ENCODE assay signal across 8 mouse cellular contexts in the genomic region with DNA sequence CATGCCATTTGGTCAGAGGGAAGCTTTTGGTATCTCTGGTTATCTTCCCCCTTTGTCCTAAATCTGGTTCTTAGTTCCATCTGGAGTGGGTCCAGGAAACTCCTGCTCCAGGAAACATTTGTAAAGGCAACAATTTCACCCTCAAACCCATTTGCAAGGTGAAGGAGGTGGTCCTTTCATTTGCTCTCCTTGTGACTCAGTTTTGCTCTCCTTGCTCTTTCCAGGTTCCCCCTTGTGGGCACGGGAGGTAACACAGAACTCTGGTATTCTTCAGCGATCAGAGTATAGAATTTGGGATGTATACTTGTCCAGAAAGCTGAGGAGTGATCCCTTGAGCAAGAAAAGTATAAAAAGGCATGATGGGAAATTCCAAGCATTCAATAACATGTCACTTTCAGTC.
A peak's percentile ranks its signal among the peaks of the same experiment; 100 is the strongest.
DNase-seq lines count a peak whose midpoint lies in the region; ATAC-seq and TF ChIP-seq lines count a peak whose summit lies in the region.

No protein-coding gene starts in this region.

- 43% methylated on average over 2 of the region's 2 CpGs for WGBS in midbrain, postnatal 0 days
- 54% methylated on average over 2 of the region's 2 CpGs for WGBS in midbrain, embryonic 10.5 days

- no peaks in the 10 kb centered on the region for H3K9me3 ChIP-seq in midbrain, postnatal 0 days (ENCODE audit: low read length)
- no peaks in the 10 kb centered on the region for H3K9me3 ChIP-seq in midbrain, embryonic 10.5 days (replicated peaks)

- no peak overlapping the region for H3K4me3 ChIP-seq in midbrain, postnatal 0 days (ENCODE audit: low read depth, low read length)
- no peak overlapping the region for H3K4me3 ChIP-seq in midbrain, embryonic 10.5 days

- peak; percentile 49 for DNase-seq in heart, postnatal 4 days
- no peak for DNase-seq in heart, adult 11 months
- DNase-seq in midbrain, postnatal 0 days (ENCODE audit: low spot score) = no peak
- DNase-seq in midbrain, embryonic 10.5 days (ENCODE audit: low spot score) = no peak
- peak; percentile 32 to 43 for DNase-seq in adrenal gland, postnatal 36 days
- peak; percentile 11 for DNase-seq in naive thymus-derived CD4-positive, alpha-beta T cell, adult 2 months (ENCODE audit: low read depth)
- DNase-seq in layer of hippocampus, adult 18-20 months (ENCODE audit: low spot score in 2 of 2) = no peak

- no peaks in the 10 kb centered on the region for H3K36me3 ChIP-seq in midbrain, postnatal 0 days (ENCODE audit: insufficient read depth, low read length)
- H3K36me3 ChIP-seq in midbrain, embryonic 10.5 days = no peaks in the 10 kb centered on the region

- TF ChIP-seq CTCF in midbrain, postnatal 0 days (IDR thresholded peaks at IDR 0.05) = peak; percentile 67

- no peak overlapping the region for H3K27ac ChIP-seq in midbrain, postnatal 0 days (ENCODE audit: low read depth, low read length)
- no peak overlapping the region for H3K27ac ChIP-seq in midbrain, embryonic 10.5 days (replicated peaks)

- H3K9ac ChIP-seq in midbrain, postnatal 0 days (replicated peaks; ENCODE audit: low read length, poor library complexity, severe bottlenecking) = no peak overlapping the region

- ATAC-seq in midbrain, postnatal 0 days (ENCODE audit: low FRiP score) = no peak
- no peak for ATAC-seq in granulocyte monocyte progenitor cell, adult 5-6 weeks (replicated peaks; ENCODE audit: poor library complexity, severe bottlenecking)

- no peaks in the 10 kb centered on the region for H3K27me3 ChIP-seq in midbrain, postnatal 0 days (ENCODE audit: insufficient read depth, low read length)
- no peaks in the 10 kb centered on the region for H3K27me3 ChIP-seq in midbrain, embryonic 10.5 days (ENCODE audit: low read depth, poor library complexity, severe bottlenecking)

- no peaks in the 10 kb centered on the region for H3K4me1 ChIP-seq in midbrain, postnatal 0 days (ENCODE audit: insufficient read depth, low read length)
- H3K4me1 ChIP-seq in midbrain, embryonic 10.5 days = peaks cover 9% of the 10 kb centered on the region; the same call in 1 of the 2 replicates

- no peak overlapping the region for H3K4me2 ChIP-seq in midbrain, postnatal 0 days (ENCODE audit: low read depth, low read length, poor library complexity, severe bottlenecking)

Comparison
In these comparisons a context has a peak if more than half of its experiments do, and no peak if none do; other contexts are left out.
1. DNase-seq: peak in heart, postnatal 4 days (single experiment), adrenal gland, postnatal 36 days (2 of 2) and naive thymus-derived CD4-positive, alpha-beta T cell, adult 2 months (single experiment); none in heart, adult 11 months (single experiment), midbrain, postnatal 0 days (single experiment), midbrain, embryonic 10.5 days (single experiment) and layer of hippocampus, adult 18-20 months (0 of 2).